Mouse (Mus musculus): ENCODE results near the gene Sh2d5. TPM values are rescaled to one million over a fixed set of nuclear protein-coding genes. Genes with fewer than 3 reads are reported as not detected.
A peak's percentile ranks its signal among the peaks of the same experiment; 100 is the strongest.

Gene Sh2d5
- polyA plus RNA-seq, 1 experiment from 2014 or later: 6.8 TPM

DNA sequence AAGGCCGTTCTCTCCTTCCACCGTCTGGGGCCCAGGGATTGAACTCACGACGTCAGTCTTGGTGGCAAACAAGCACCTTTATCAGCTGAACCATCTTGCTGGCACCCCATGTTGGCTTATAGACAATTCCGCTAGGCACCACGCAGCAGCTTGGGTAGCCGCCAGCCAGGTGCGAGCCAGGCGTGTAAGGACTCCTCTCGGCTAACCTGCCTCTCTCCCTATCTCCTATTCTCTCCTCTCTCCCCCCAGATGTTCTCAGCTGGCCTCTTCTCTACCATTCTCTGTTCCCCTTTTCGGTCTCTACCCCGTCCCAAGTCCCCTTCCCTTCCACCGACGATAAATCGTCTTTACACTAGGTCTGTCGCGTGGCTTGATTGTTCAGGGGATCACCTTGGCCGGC lies 53.5 kb downstream of the Sh2d5 start:
- H3K27me3 ChIP-seq: no peaks in the 10 kb centered on the region
- peak overlapping the region; percentile 93 for H3K4me2 ChIP-seq (replicated peaks)
- H3K27ac ChIP-seq (replicated peaks): peak overlapping the region; percentile 79; the same call in 1 of the 2 replicates
- H3K4me3 ChIP-seq: peak overlapping the region; percentile 74
- H3K9ac ChIP-seq (replicated peaks): peak overlapping the region; percentile 57
- no peak for ATAC-seq (replicated peaks)
- H3K4me1 ChIP-seq: peaks cover 32% of the 10 kb centered on the region
- 13% methylated on average over 18 of the region's 18 CpGs for WGBS
- no peaks in the 10 kb centered on the region for H3K9me3 ChIP-seq
- H3K36me3 ChIP-seq: no peaks in the 10 kb centered on the region

- Histone ChIP-seq H3K27ac (replicated peaks) (peak within 1 kb of the TSS; percentile 79), H3K4me3 (peak within 1 kb of the TSS; percentile 74), H3K9me3 (no peaks in the 10 kb centered on the region), H3K36me3 (peaks cover 5% of the 10 kb centered on the region), H3K9ac (replicated peaks) (peak within 1 kb of the TSS; percentile 78), H3K4me1 (peaks cover 32% of the 10 kb centered on the region), H3K4me2 (replicated peaks) (peak within 1 kb of the TSS; percentile 93), H3K27me3 (no peaks in the 10 kb centered on the region)
- WGBS: under 1% methylated on average over 64 of the region's 64 CpGs
- peak; percentile 98 for ATAC-seq (replicated peaks)
Observed at GRCm38 (mm10) chr4:138304340-138305104, 54.3 kb downstream of the Sh2d5 start, which contains the start of gene Ddost. TSS of gene Ddost (plus strand) at chr4:138304730.

DNA sequence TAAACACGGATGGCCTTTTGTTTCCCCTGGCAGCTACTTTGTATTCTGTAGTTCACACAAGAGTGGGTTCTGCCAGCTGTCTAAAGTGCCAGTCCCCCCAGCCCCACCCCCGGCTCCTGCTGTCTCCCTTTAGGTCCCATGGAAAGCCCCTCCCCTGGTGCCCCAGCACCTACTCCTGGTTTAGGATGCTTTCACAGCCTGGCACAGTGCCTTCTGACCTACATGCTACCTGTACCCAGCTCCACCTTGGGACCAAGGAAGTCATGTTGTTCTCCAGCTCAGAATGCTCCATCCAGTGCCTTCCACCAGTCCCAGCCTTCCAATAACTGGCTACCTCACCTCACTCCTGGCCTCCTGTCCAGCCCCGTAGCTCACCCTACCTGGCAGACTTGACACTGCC lies 56.8 kb downstream of the Sh2d5 start:
- H3K27ac ChIP-seq (replicated peaks): no peak overlapping the region
- 79% methylated on average over 3 of the region's 3 CpGs for WGBS
- H3K9ac ChIP-seq (replicated peaks): no peak overlapping the region
- peaks cover 26% of the 10 kb centered on the region for H3K36me3 ChIP-seq
- H3K4me3 ChIP-seq: no peak overlapping the region
- H3K9me3 ChIP-seq: no peaks in the 10 kb centered on the region
- peaks cover 32% of the 10 kb centered on the region for H3K4me1 ChIP-seq
- H3K27me3 ChIP-seq: no peaks in the 10 kb centered on the region
- no peak overlapping the region for H3K4me2 ChIP-seq (replicated peaks)
- no peak for ATAC-seq (replicated peaks)

GRCm38 (mm10) chr4:138307739-138308138 lies 57.5 kb downstream of the Sh2d5 start:
- Histone ChIP-seq H3K4me1 (peaks cover 32% of the 10 kb centered on the region), H3K27ac (replicated peaks) (no peak overlapping the region), H3K9me3 (no peaks in the 10 kb centered on the region), H3K27me3 (no peaks in the 10 kb centered on the region), H3K4me2 (replicated peaks) (no peak overlapping the region), H3K9ac (replicated peaks) (no peak overlapping the region), H3K4me3 (no peak overlapping the region), H3K36me3 (peaks cover 32% of the 10 kb centered on the region)
- 84% methylated on average over 12 of the region's 12 CpGs for WGBS
- ATAC-seq (replicated peaks): no peak

GRCm38 (mm10) chr4:138310311-138310910 lies 60.2 kb downstream of the Sh2d5 start:
- no peaks in the 10 kb centered on the region for H3K9me3 ChIP-seq
- 95% methylated on average over 19 of the region's 19 CpGs for WGBS
- no peak for ATAC-seq (replicated peaks)
- peaks cover 20% of the 10 kb centered on the region for H3K4me1 ChIP-seq
- H3K4me3 ChIP-seq: no peak overlapping the region
- H3K4me2 ChIP-seq (replicated peaks): no peak overlapping the region
- no peak overlapping the region for H3K27ac ChIP-seq (replicated peaks)
- no peaks in the 10 kb centered on the region for H3K27me3 ChIP-seq
- H3K9ac ChIP-seq (replicated peaks): no peak overlapping the region
- H3K36me3 ChIP-seq: peaks cover 58% of the 10 kb centered on the region

Other genes with a start within 250 kb of the Sh2d5 start
- gene Hp1bp3, start 34.1 kb upstream of the Sh2d5 start, polyA plus RNA-seq (2015; fragmentation: Nextera tagmentation; extraction: Ambion mirVana): 261 and 262 TPM in 2 replicates
- gene Kif17, start within 50 bp of the Sh2d5 start, polyA plus RNA-seq (2015; fragmentation: Nextera tagmentation; extraction: Ambion mirVana): 1.4 and 1.6 TPM in 2 replicates
- 178 and 183 TPM in 2 replicates for gene Ddost, start 54.3 kb downstream of the Sh2d5 start, polyA plus RNA-seq (2015; fragmentation: Nextera tagmentation; extraction: Ambion mirVana)
- 89.6 and 98.5 TPM in 2 replicates for gene Pink1, start 75.9 kb downstream of the Sh2d5 start, polyA plus RNA-seq (2015; fragmentation: Nextera tagmentation; extraction: Ambion mirVana)
- 1.4 and 2.2 TPM in 2 replicates for gene Cda, start 117.6 kb downstream of the Sh2d5 start, polyA plus RNA-seq (2015; fragmentation: Nextera tagmentation; extraction: Ambion mirVana)
- 4.7 and 7.2 TPM in 2 replicates for gene Fam43b, start 146.1 kb downstream of the Sh2d5 start, polyA plus RNA-seq (2015; fragmentation: Nextera tagmentation; extraction: Ambion mirVana)
- gene Mul1, start 184.3 kb downstream of the Sh2d5 start, polyA plus RNA-seq (2015; fragmentation: Nextera tagmentation; extraction: Ambion mirVana): 18.5 and 19.0 TPM in 2 replicates
- 9.7 and 10.7 TPM in 2 replicates for gene Camk2n1, start 203.9 kb downstream of the Sh2d5 start, polyA plus RNA-seq (2015; fragmentation: Nextera tagmentation; extraction: Ambion mirVana)